Mouse (Mus musculus): ENCODE measurements around the gene Tac1. TPM values are rescaled to one million over a fixed set of nuclear protein-coding genes. Genes with fewer than 3 reads are reported as not detected.
"Not testable (repeated sequence)": the region's sequence is repeated elsewhere in the genome, so short reads cannot be mapped to it uniquely, and the experiment has no call there.

The Tac1 gene
- polyA plus RNA-seq, 1 experiment from 2014 or later, result 15.5 TPM

GRCm38 (mm10) chr6:7613676-7614075 lies 59.0 kb downstream of the Tac1 start:
- H3K4me1 ChIP-seq; H3K4me3 ChIP-seq; H3K4me2 ChIP-seq (replicated peaks); H3K9ac ChIP-seq; H3K36me3 ChIP-seq; H3K27me3 ChIP-seq; ATAC-seq (ENCODE audit: insufficient number of reproducible peaks, insufficient read depth, low FRiP score, low TSS enrichment); H3K9me3 ChIP-seq; H3K27ac ChIP-seq: not testable (repeated sequence)
- WGBS, result 91% methylated on average over 19 of the region's 19 CpGs

Other genes starting within 250 kb of the Tac1 start
- 58.6 and 66.5 TPM in 2 replicates for gene Asns, start 138.4 kb downstream of the Tac1 start, polyA plus RNA-seq (2016; fragmentation: Nextera tagmentation; extraction: Ambion mirVana)

Data from embryonic facial prominence, embryonic 12.5 days (tissue).